8 mouse cellular contexts compared by ENCODE assay signal in the genomic region with DNA sequence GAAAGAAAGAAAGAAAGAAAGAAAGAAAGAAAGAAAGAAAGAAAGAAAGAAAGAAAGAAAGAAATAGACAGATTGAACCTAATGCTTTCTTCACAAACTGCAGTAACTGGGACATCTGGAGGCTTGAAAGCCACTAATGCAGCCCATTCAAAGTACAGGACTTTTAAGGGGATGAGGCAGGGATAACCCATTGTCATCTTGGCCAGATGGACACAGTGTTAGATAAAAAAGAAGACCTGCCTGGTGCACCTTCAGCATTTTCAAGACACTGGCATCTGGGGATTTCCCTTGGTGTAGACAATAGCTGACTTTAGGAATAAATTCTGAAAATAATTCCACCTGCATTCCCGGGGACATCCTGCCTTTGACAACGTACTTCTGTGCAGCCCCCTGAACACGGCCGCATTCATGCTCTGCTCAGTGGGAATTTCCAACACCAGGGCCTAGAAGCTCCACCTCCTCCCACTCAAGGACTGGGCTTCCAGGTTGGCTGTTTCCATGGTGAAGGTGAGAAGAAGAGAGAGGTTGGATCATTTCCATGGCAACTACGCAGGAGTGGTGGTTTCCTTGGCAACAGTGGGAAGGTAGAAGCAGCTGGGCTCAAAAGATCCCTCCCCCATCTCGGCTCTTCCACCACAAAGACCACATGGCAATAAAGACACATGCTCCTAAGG. TPM values are rescaled to one million over a fixed set of nuclear protein-coding genes. Genes with fewer than 3 reads are reported as not detected.
DNase-seq lines count a peak whose midpoint lies in the region; ATAC-seq and TF ChIP-seq lines count a peak whose summit lies in the region.

No protein-coding gene starts in this region.

- 11% methylated on average over 6 of the region's 6 CpGs for WGBS in hindbrain, embryonic 14.5 days
- WGBS in kidney, adult 2 months, result 62% methylated on average over 6 of the region's 6 CpGs
- WGBS in heart, embryonic 11.5 days (ENCODE audit: insufficient replicate concordance), result 58% methylated on average over 6 of the region's 6 CpGs

- peak overlapping the region; percentile 43 for H3K4me2 ChIP-seq in hindbrain, embryonic 14.5 days (replicated peaks)
- no peak overlapping the region for H3K4me2 ChIP-seq in heart, embryonic 11.5 days

- DNase-seq in brain, embryonic 14.5 days (ENCODE audit: low read depth), result peak; percentile 98
- peak; percentile 71 for DNase-seq in embryo, embryonic 10 days (ENCODE audit: low spot score)
- peak; percentile 87 for DNase-seq in hindbrain, embryonic 14.5 days (ENCODE audit: low spot score)
- peak; percentile 69 for DNase-seq in mesoderm, embryonic 11.5 days (ENCODE audit: low read depth, low spot score)
- DNase-seq in kidney, adult 2 months, result no peak
- DNase-seq in T-cell, adult 2 months (ENCODE audit: low spot score), result no peak

- no peaks in the 10 kb centered on the region for H3K27me3 ChIP-seq in hindbrain, embryonic 14.5 days (ENCODE audit: control insufficient read depth, insufficient read depth, low read length)
- no peaks in the 10 kb centered on the region for H3K27me3 ChIP-seq in kidney, adult 2 months (replicated peaks; ENCODE audit: control insufficient read depth, insufficient read depth, low read length)
- no peaks in the 10 kb centered on the region for H3K27me3 ChIP-seq in heart, embryonic 11.5 days (ENCODE audit: control insufficient read depth, insufficient read depth, low read length)

- H3K36me3 ChIP-seq in hindbrain, embryonic 14.5 days (replicated peaks; ENCODE audit: control insufficient read depth, insufficient read depth), result no peaks in the 10 kb centered on the region
- no peaks in the 10 kb centered on the region for H3K36me3 ChIP-seq in kidney, adult 2 months (ENCODE audit: control insufficient read depth, insufficient read depth, low read length)
- no peaks in the 10 kb centered on the region for H3K36me3 ChIP-seq in heart, embryonic 11.5 days (ENCODE audit: control insufficient read depth, insufficient read depth, low read length)

- no peaks in the 10 kb centered on the region for H3K9me3 ChIP-seq in hindbrain, embryonic 14.5 days (ENCODE audit: control insufficient read depth, low read length)
- no peaks in the 10 kb centered on the region for H3K9me3 ChIP-seq in heart, embryonic 11.5 days (replicated peaks; ENCODE audit: control insufficient read depth, low read length)

- H3K9ac ChIP-seq in hindbrain, embryonic 14.5 days, result peak overlapping the region; percentile 51; the same call in 1 of the 2 replicates
- no peak overlapping the region for H3K9ac ChIP-seq in heart, embryonic 11.5 days (ENCODE audit: low read depth, low read length)

- H3K27ac ChIP-seq in hindbrain, embryonic 14.5 days, result peak overlapping the region; percentile 97
- no peak overlapping the region for H3K27ac ChIP-seq in kidney, adult 2 months (ENCODE audit: insufficient read depth, low read depth, low read length)
- no peak overlapping the region for H3K27ac ChIP-seq in heart, embryonic 11.5 days (ENCODE audit: low read depth, low read length)

- H3K4me1 ChIP-seq in hindbrain, embryonic 14.5 days (replicated peaks; ENCODE audit: control insufficient read depth, insufficient read depth, low read length), result peaks cover 17% of the 10 kb centered on the region
- H3K4me1 ChIP-seq in kidney, adult 2 months (ENCODE audit: control insufficient read depth, insufficient read depth, low read length), result peaks cover 2% of the 10 kb centered on the region; the same call in 1 of the 2 replicates
- peaks cover 6% of the 10 kb centered on the region; the same call in 1 of the 2 replicates for H3K4me1 ChIP-seq in heart, embryonic 11.5 days (ENCODE audit: control insufficient read depth, insufficient read depth, low read length)

- no peak for TF ChIP-seq CTCF in brain, embryonic 14.5 days (IDR thresholded peaks at IDR 0.05; ENCODE audit: borderline replicate concordance, extremely low read depth, insufficient read depth, insufficient read length)
- no peak for TF ChIP-seq CTCF in kidney, adult 2 months (conservative IDR thresholded peaks at IDR 0.05; ENCODE audit: insufficient read depth, insufficient read length, low read depth, low read length)

- no peak overlapping the region for H3K4me3 ChIP-seq in hindbrain, embryonic 14.5 days (replicated peaks; ENCODE audit: low read length)
- H3K4me3 ChIP-seq in kidney, adult 2 months (ENCODE audit: insufficient read depth, low read depth, low read length), result no peak overlapping the region
- no peak overlapping the region for H3K4me3 ChIP-seq in heart, embryonic 11.5 days (ENCODE audit: low read depth, low read length)

- ATAC-seq in hindbrain, embryonic 14.5 days (ENCODE audit: low FRiP score), result peak; percentile 96
- no peak for ATAC-seq in heart, embryonic 11.5 days (replicated peaks; ENCODE audit: insufficient number of reproducible peaks, low FRiP score, low TSS enrichment)
- no peak for ATAC-seq in erythroid progenitor cell, adult 5-6 weeks (replicated peaks; ENCODE audit: low FRiP score, poor library complexity, severe bottlenecking)

- peak; percentile 24; the same call in 1 of the 2 replicates for TF ChIP-seq POLR2A in brain, embryonic 14.5 days (IDR thresholded peaks at IDR 0.05; ENCODE audit: borderline replicate concordance, extremely low read depth, insufficient read depth, insufficient read length, poor library complexity, severe bottlenecking)
- no peak for TF ChIP-seq POLR2A in kidney, adult 2 months (IDR thresholded peaks at IDR 0.05; ENCODE audit: low read depth, low read length)

RNA-seq across cellular contexts. Expression of a gene that starts 38.9 kb away (rescaled TPM):
- 15.4 and 21.8 TPM in 2 replicates for polyA plus RNA-seq in brain, embryonic 14.5 days (2012; rRNA removed)
- polyA plus RNA-seq in hindbrain, embryonic 14.5 days (2014; fragmentation: Nextera tagmentation; extraction: Ambion mirVana), result 15.7 and 17.6 TPM in 2 replicates
- 4.4 and 5.9 TPM in 2 replicates for polyA plus RNA-seq in kidney, adult 2 months (2012; rRNA removed)
- 19.8 and 22.2 TPM in 2 replicates for polyA plus RNA-seq in heart, embryonic 11.5 days (2014; fragmentation: Nextera tagmentation; extraction: Ambion mirVana)
- total RNA-seq in erythroid progenitor cell, adult 5-6 weeks (2015; ENCODE audit: low replicate concordance), result 51.9 and 55.8 TPM in 2 replicates
- total RNA-seq in erythroid progenitor cell, adult 5-6 weeks (2017; ENCODE audit: low replicate concordance), result 57.9 and 73.0 TPM in 2 replicates

RNA-seq across cellular contexts. Expression of a gene that starts 45.0 kb away (rescaled TPM):
- 40.6 and 45.3 TPM in 2 replicates for polyA plus RNA-seq in brain, embryonic 14.5 days (2012; rRNA removed)
- 32.5 and 36.2 TPM in 2 replicates for polyA plus RNA-seq in hindbrain, embryonic 14.5 days (2014; fragmentation: Nextera tagmentation; extraction: Ambion mirVana)
- polyA plus RNA-seq in kidney, adult 2 months (2012; rRNA removed), result 14.7 and 15.5 TPM in 2 replicates
- 56.0 and 59.7 TPM in 2 replicates for polyA plus RNA-seq in heart, embryonic 11.5 days (2014; fragmentation: Nextera tagmentation; extraction: Ambion mirVana)
- 29.6 and 47.8 TPM in 2 replicates for total RNA-seq in erythroid progenitor cell, adult 5-6 weeks (2015; ENCODE audit: low replicate concordance)
- 19.9 and 33.5 TPM in 2 replicates for total RNA-seq in erythroid progenitor cell, adult 5-6 weeks (2017; ENCODE audit: low replicate concordance)

RNA-seq across cellular contexts. Expression of a gene that starts 55.1 kb away (rescaled TPM):
- 2.5 and 4.8 TPM in 2 replicates for polyA plus RNA-seq in brain, embryonic 14.5 days (2012; rRNA removed)
- polyA plus RNA-seq in hindbrain, embryonic 14.5 days (2014; fragmentation: Nextera tagmentation; extraction: Ambion mirVana), result 0.88 and 1.4 TPM in 2 replicates
- polyA plus RNA-seq in kidney, adult 2 months (2012; rRNA removed), result 0.59 and 0.94 TPM in 2 replicates
- polyA plus RNA-seq in heart, embryonic 11.5 days (2014; fragmentation: Nextera tagmentation; extraction: Ambion mirVana), result 1.9 and 3.1 TPM in 2 replicates
- total RNA-seq in erythroid progenitor cell, adult 5-6 weeks (2015; ENCODE audit: low replicate concordance), result not detected in 2 replicates
- total RNA-seq in erythroid progenitor cell, adult 5-6 weeks (2017; ENCODE audit: low replicate concordance), result not detected in 2 replicates

Comparison
In these comparisons a context has a peak if more than half of its experiments do, and no peak if none do; other contexts are left out.
1. DNase-seq: peak in brain, embryonic 14.5 days (single experiment), embryo, embryonic 10 days (single experiment), hindbrain, embryonic 14.5 days (single experiment) and mesoderm, embryonic 11.5 days (single experiment); none in kidney, adult 2 months (single experiment) and T-cell, adult 2 months (single experiment).